Mouse (Mus musculus): ENCODE measurements around the gene Epor. TPM values are rescaled to one million over a fixed set of nuclear protein-coding genes. Genes with fewer than 3 reads are reported as not detected.
A peak's percentile ranks its signal among the peaks of the same experiment; 100 is the strongest.

Epor gene
- 103 and 152 TPM in 2 replicates for polyA plus RNA-seq (2011; ENCODE audit: insufficient read depth, insufficient read length, low replicate concordance, missing spikeins)

- TF ChIP-seq CTCF (IDR thresholded peaks at IDR 0.05; ENCODE audit: control insufficient read depth, insufficient read depth, low read length) (no peak), POLR2A (IDR thresholded peaks at IDR 0.05; ENCODE audit: borderline replicate concordance, control insufficient read depth, low read depth, low read length) (peak; percentile 70; the same call in 1 of the 2 replicates)
- Histone ChIP-seq H3K4me1 (ENCODE audit: control insufficient read depth, insufficient read depth, low read length) (no peaks in the 10 kb centered on the region; the same call in 1 of the 2 replicates), H3K27ac (ENCODE audit: control insufficient read depth, insufficient read depth, low read depth, low read length, poor library complexity) (peak within 1 kb of the TSS; percentile 55), H3K4me3 (replicated peaks; ENCODE audit: control insufficient read depth, low read depth, low read length) (peak within 1 kb of the TSS; percentile 67)
- WGBS = 27% methylated on average over 8 of the region's 8 CpGs
Measured at GRCm38 (mm10) chr9:21963417-21963816, at the start of gene Epor. TSS of gene Epor (minus strand) at chr9:21963506.

GRCm38 (mm10) chr9:22012731-22013130 lies 49.4 kb upstream of the Epor start:
- 93% methylated on average over 13 of the region's 13 CpGs for WGBS
- no peak overlapping the region for H3K4me3 ChIP-seq (replicated peaks; ENCODE audit: control insufficient read depth, low read depth, low read length)
- H3K27ac ChIP-seq (ENCODE audit: control insufficient read depth, insufficient read depth, low read depth, low read length, poor library complexity) = no peak overlapping the region
- no peaks in the 10 kb centered on the region for H3K4me1 ChIP-seq (ENCODE audit: control insufficient read depth, insufficient read depth, low read length)
- TF ChIP-seq POLR2A (IDR thresholded peaks at IDR 0.05; ENCODE audit: borderline replicate concordance, control insufficient read depth, low read depth, low read length) (no peak), CTCF (IDR thresholded peaks at IDR 0.05; ENCODE audit: control insufficient read depth, insufficient read depth, low read length) (no peak)

GRCm38 (mm10) chr9:22011055-22011454 lies 47.7 kb upstream of the Epor start:
- 35% methylated on average over 5 of the region's 5 CpGs for WGBS
- no peak overlapping the region for H3K27ac ChIP-seq (ENCODE audit: control insufficient read depth, insufficient read depth, low read depth, low read length, poor library complexity)
- TF ChIP-seq POLR2A (IDR thresholded peaks at IDR 0.05; ENCODE audit: borderline replicate concordance, control insufficient read depth, low read depth, low read length) (no peak), CTCF (IDR thresholded peaks at IDR 0.05; ENCODE audit: control insufficient read depth, insufficient read depth, low read length) (no peak)
- H3K4me3 ChIP-seq (replicated peaks; ENCODE audit: control insufficient read depth, low read depth, low read length) = no peak overlapping the region
- H3K4me1 ChIP-seq (ENCODE audit: control insufficient read depth, insufficient read depth, low read length) = no peaks in the 10 kb centered on the region

GRCm38 (mm10) chr9:22004546-22004945 lies 41.2 kb upstream of the Epor start:
- Histone ChIP-seq H3K27ac (ENCODE audit: control insufficient read depth, insufficient read depth, low read depth, low read length, poor library complexity) (no peak overlapping the region), H3K4me3 (replicated peaks; ENCODE audit: control insufficient read depth, low read depth, low read length) (no peak overlapping the region), H3K4me1 (ENCODE audit: control insufficient read depth, insufficient read depth, low read length) (peaks cover 3% of the 10 kb centered on the region)
- TF ChIP-seq CTCF (IDR thresholded peaks at IDR 0.05; ENCODE audit: control insufficient read depth, insufficient read depth, low read length) = no peak
- TF ChIP-seq POLR2A (IDR thresholded peaks at IDR 0.05; ENCODE audit: borderline replicate concordance, control insufficient read depth, low read depth, low read length) = no peak
- WGBS = 90% methylated on average over 12 of the region's 12 CpGs

GRCm38 (mm10) chr9:22003163-22003554 lies 39.9 kb upstream of the Epor start:
- Histone ChIP-seq H3K27ac (ENCODE audit: control insufficient read depth, insufficient read depth, low read depth, low read length, poor library complexity) (peak overlapping the region; percentile 17), H3K4me3 (replicated peaks; ENCODE audit: control insufficient read depth, low read depth, low read length) (peak overlapping the region; percentile 88), H3K4me1 (ENCODE audit: control insufficient read depth, insufficient read depth, low read length) (peaks cover 3% of the 10 kb centered on the region)
- WGBS = under 1% methylated on average over 18 of the region's 18 CpGs
- no peak for TF ChIP-seq POLR2A (IDR thresholded peaks at IDR 0.05; ENCODE audit: borderline replicate concordance, control insufficient read depth, low read depth, low read length)
- no peak for TF ChIP-seq CTCF (IDR thresholded peaks at IDR 0.05; ENCODE audit: control insufficient read depth, insufficient read depth, low read length)

GRCm38 (mm10) chr9:22002194-22003162 lies 39.2 kb upstream of the Epor start, which contains the start of the genes Ccdc151 and Prkcsh:
TSS of gene Ccdc151 (minus strand) at chr9:22002634.
TSS of gene Prkcsh (plus strand) at chr9:22002806.
- Histone ChIP-seq H3K4me1 (ENCODE audit: control insufficient read depth, insufficient read depth, low read length) (peaks cover 3% of the 10 kb centered on the region), H3K27ac (ENCODE audit: control insufficient read depth, insufficient read depth, low read depth, low read length, poor library complexity) (peak within 1 kb of the TSS; percentile 17), H3K4me3 (replicated peaks; ENCODE audit: control insufficient read depth, low read depth, low read length) (peak within 1 kb of the TSS; percentile 88)
- 8% methylated on average over 57 of the region's 57 CpGs for WGBS
- TF ChIP-seq POLR2A (IDR thresholded peaks at IDR 0.05; ENCODE audit: borderline replicate concordance, control insufficient read depth, low read depth, low read length) = no peak
- no peak; the same call in 1 of the 2 replicates for TF ChIP-seq CTCF (IDR thresholded peaks at IDR 0.05; ENCODE audit: control insufficient read depth, insufficient read depth, low read length)

GRCm38 (mm10) chr9:22001633-22002032 lies 38.3 kb upstream of the Epor start:
- TF ChIP-seq POLR2A (IDR thresholded peaks at IDR 0.05; ENCODE audit: borderline replicate concordance, control insufficient read depth, low read depth, low read length) = no peak
- no peak for TF ChIP-seq CTCF (IDR thresholded peaks at IDR 0.05; ENCODE audit: control insufficient read depth, insufficient read depth, low read length)
- H3K4me3 ChIP-seq (replicated peaks; ENCODE audit: control insufficient read depth, low read depth, low read length) = no peak overlapping the region
- WGBS = 89% methylated on average over 4 of the region's 4 CpGs
- H3K4me1 ChIP-seq (ENCODE audit: control insufficient read depth, insufficient read depth, low read length) = peaks cover 3% of the 10 kb centered on the region
- no peak overlapping the region for H3K27ac ChIP-seq (ENCODE audit: control insufficient read depth, insufficient read depth, low read depth, low read length, poor library complexity)

- Histone ChIP-seq H3K4me1 (ENCODE audit: control insufficient read depth, insufficient read depth, low read length) (peaks cover 3% of the 10 kb centered on the region), H3K27ac (ENCODE audit: control insufficient read depth, insufficient read depth, low read depth, low read length, poor library complexity) (no peak overlapping the region), H3K4me3 (replicated peaks; ENCODE audit: control insufficient read depth, low read depth, low read length) (no peak overlapping the region)
- no peak for TF ChIP-seq POLR2A (IDR thresholded peaks at IDR 0.05; ENCODE audit: borderline replicate concordance, control insufficient read depth, low read depth, low read length)
- no peak for TF ChIP-seq CTCF (IDR thresholded peaks at IDR 0.05; ENCODE audit: control insufficient read depth, insufficient read depth, low read length)
- WGBS = 85% methylated on average over 6 of the region's 6 CpGs
Measured at GRCm38 (mm10) chr9:22000296-22000695, 37.0 kb upstream of the Epor start.
